Mouse (Mus musculus) hindbrain, embryonic 14.5 days (tissue): ENCODE data around the gene Syt14. TPM values are rescaled to one million over a fixed set of nuclear protein-coding genes. Genes with fewer than 3 reads are reported as not detected.
A peak's percentile ranks its signal among the peaks of the same experiment; 100 is the strongest.

Experiments used
- ATAC-seq: fragments of 200-750 bp; cut with Nextera tagmentation; 2 replicates; pipeline ENCODE4 v1.8.0; 2017; ENCODE audit warnings: moderate number of reproducible peaks, mild to moderate bottlenecking, moderate TSS enrichment, moderate library complexity; ENCODE audit not compliant: low FRiP score
- DNase-seq: peaks from one replicate; pipeline ENCODE4 v3.0.0-alpha.2; 2015; ENCODE audit warnings: low spot score
- H3K27ac ChIP-seq: fragments of 300-500 bp; sonication (generic); 2 replicates; pipeline ENCODE4 v1.5.1; 2014; ENCODE audit warnings: mild to moderate bottlenecking, moderate library complexity
- H3K27me3 ChIP-seq: fragments of 300-500 bp; sonication (generic); 2 replicates; pipeline ENCODE4 v1.6.1; 2014; ENCODE audit warnings: mild to moderate bottlenecking, low read length, mixed read lengths; ENCODE audit not compliant: control insufficient read depth, insufficient read depth
- H3K36me3 ChIP-seq: fragments of 300-500 bp; sonication (generic); replicated peaks from 2 replicates; pipeline ENCODE4 v1.6.1; 2014; ENCODE audit not compliant: control insufficient read depth, insufficient read depth
- H3K4me1 ChIP-seq: fragments of 300-500 bp; sonication (generic); replicated peaks from 2 replicates; pipeline ENCODE4 v1.6.1; 2014; ENCODE audit warnings: antibody characterized with exemption, low read length, mixed read lengths; ENCODE audit not compliant: control insufficient read depth, insufficient read depth
- H3K4me2 ChIP-seq: fragments of 300-500 bp; sonication (generic); replicated peaks from 2 replicates; pipeline ENCODE4 v1.6.1; 2014; ENCODE audit warnings: mild to moderate bottlenecking, moderate library complexity
- H3K4me3 ChIP-seq: fragments of 300-500 bp; sonication (generic); replicated peaks from 2 replicates; pipeline ENCODE4 v1.5.1; 2014; ENCODE audit warnings: mild to moderate bottlenecking, low read length
- H3K9ac ChIP-seq: fragments of 300-500 bp; sonication (generic); 2 replicates; pipeline ENCODE4 v1.6.1; 2014
- H3K9me3 ChIP-seq: fragments of 300-500 bp; sonication (generic); 2 replicates; pipeline ENCODE4 v1.6.1; 2016; ENCODE audit warnings: low read length; ENCODE audit not compliant: control insufficient read depth
- WGBS: fragments of 180-500 bp; shearing (Covaris S2); extraction: QIAGEN DNeasy Blood & Tissue Kit; methylation state at CpG from one replicate; pipeline ENCODE4 v1.1.7; 2014; 5-methylcytosine and 5-hydroxymethylcytosine counted together
- polyA plus RNA-seq: library from polyadenylated mRNA; unstranded; fragments of >200 nt; fragmentation: Nextera tagmentation; extraction: Ambion mirVana; gene quantifications from 2 replicates; pipeline ENCODE4 v1.2.1, GENCODE M21; 2014

Gene Syt14
- polyA plus RNA-seq, 1 experiment from 2014 or later, result 9.1 TPM

DNA sequence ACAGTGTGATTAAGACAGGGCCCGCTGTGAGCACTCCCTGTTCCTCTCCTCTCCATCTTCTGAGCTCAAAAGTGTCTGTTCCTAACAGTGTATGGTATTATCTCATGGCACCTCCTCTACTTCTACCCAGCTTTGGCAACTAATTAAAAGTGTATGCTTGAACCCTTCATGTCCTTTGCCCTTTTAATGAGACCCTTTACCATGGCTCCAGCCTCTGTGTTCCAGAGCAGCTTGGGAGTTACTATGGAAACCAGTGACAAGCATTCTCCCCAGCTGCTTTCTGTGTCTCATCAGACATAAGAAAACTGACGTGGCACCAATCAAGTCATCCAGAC is 87.8 kb downstream of the Syt14 start:
- H3K4me2 ChIP-seq, result no peak overlapping the region
- peak; percentile 55 for DNase-seq
- H3K27ac ChIP-seq, result peak overlapping the region; percentile 27; the same call in 1 of the 2 replicates
- no peak overlapping the region for H3K4me3 ChIP-seq
- no peaks in the 10 kb centered on the region for H3K27me3 ChIP-seq
- no peak for ATAC-seq
- no peak overlapping the region for H3K9ac ChIP-seq
- no peaks in the 10 kb centered on the region for H3K9me3 ChIP-seq
- 11% methylated on average over 2 of the region's 2 CpGs for WGBS
- H3K36me3 ChIP-seq, result no peaks in the 10 kb centered on the region
- H3K4me1 ChIP-seq, result peaks cover 7% of the 10 kb centered on the region

DNA sequence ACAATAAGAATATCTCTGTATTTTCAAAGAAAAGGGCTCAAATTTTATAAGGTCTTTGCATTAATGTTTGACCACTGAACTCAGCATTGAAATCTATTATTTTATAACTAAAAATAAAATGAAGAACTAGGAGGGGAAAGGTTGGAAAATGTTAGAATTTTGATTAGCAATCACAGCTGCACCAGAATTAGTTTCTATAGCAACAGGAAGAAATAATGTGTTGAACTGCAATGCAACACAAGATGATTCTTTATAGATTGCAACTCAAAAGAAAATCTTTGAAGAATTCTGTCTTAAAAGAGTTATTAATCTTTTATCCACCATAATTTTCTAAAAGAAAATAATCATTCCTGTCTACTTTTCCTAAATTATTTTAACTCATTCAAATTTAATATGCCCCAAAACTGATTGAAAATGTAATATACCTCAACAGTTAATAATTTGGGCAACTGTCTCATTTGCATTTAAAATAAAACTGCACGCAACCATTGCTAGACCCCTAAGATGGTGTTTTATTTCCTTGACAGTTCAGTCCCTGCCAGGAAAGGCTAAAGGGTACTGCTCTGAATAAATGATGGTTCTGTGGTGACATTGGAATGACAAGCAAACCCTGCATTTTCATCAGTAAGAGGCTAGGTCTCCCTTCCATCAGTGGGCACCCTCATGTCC is 88.3 kb downstream of the Syt14 start:
- no peaks in the 10 kb centered on the region for H3K9me3 ChIP-seq
- no peaks in the 10 kb centered on the region for H3K27me3 ChIP-seq
- no peaks in the 10 kb centered on the region for H3K36me3 ChIP-seq
- peak; percentile 46 for DNase-seq
- no peak overlapping the region for H3K4me2 ChIP-seq
- H3K4me3 ChIP-seq, result no peak overlapping the region
- H3K4me1 ChIP-seq, result peaks cover 7% of the 10 kb centered on the region
- H3K27ac ChIP-seq, result peak overlapping the region; percentile 27; the same call in 1 of the 2 replicates
- no peak for ATAC-seq
- WGBS, result 25% methylated on average over 1 of the region's 1 CpGs
- H3K9ac ChIP-seq, result no peak overlapping the region

DNA sequence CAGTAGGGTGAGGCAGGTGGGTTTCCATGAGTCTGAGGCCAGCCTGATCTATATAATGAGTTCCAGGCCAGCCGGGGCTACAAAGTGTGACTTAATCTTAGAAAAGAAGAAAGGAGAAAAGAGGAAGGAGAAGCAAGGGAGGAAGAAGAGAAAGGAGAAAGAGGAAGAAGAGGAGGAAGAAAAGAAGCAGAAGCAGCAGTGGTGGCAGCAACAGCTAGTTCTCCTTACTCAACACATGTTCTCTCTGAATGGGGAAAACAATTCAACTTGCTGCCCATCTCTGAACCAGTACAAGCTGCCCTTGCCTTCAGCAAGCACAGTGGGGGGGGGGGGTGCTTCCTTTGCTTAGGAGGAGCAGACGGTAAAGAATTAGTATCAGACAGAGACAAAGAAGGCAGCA is 96.5 kb downstream of the Syt14 start:
- DNase-seq (no peak), ATAC-seq (no peak)
- Histone ChIP-seq H3K4me3 (no peak overlapping the region), H3K4me2 (no peak overlapping the region), H3K9ac (no peak overlapping the region), H3K4me1 (no peaks in the 10 kb centered on the region), H3K9me3 (no peaks in the 10 kb centered on the region), H3K36me3 (0 out of 2 replicates have a peak, but pooled peaks cover 3% of the 10 kb centered on the region), H3K27me3 (no peaks in the 10 kb centered on the region), H3K27ac (no peak overlapping the region)
- 63% methylated on average over 2 of the region's 2 CpGs for WGBS

DNA sequence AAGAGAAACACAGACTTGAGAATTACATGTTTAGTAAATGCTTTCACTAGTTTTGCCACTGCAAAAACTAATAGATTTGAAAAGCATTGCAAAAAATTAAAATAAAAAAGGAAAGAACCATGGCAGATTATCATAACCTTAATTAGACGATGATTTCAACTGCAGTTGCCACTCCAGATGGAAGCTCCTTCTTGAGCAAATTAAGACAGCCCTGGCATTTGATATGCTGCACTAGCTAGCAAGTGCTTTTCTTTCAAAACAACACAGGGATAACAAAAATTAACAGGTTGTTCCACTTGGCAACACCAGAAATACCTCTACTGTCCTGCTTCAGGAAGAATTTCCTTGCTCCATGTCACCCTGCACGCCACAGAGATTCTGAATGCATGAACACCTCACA is 97.6 kb downstream of the Syt14 start:
- Histone ChIP-seq H3K4me1 (no peaks in the 10 kb centered on the region), H3K36me3 (0 out of 2 replicates have a peak, but pooled peaks cover 3% of the 10 kb centered on the region), H3K4me3 (no peak overlapping the region), H3K27ac (no peak overlapping the region), H3K4me2 (no peak overlapping the region), H3K27me3 (no peaks in the 10 kb centered on the region), H3K9ac (no peak overlapping the region), H3K9me3 (no peaks in the 10 kb centered on the region)
- ATAC-seq, result no peak
- 90% methylated on average over 2 of the region's 2 CpGs for WGBS
- DNase-seq, result no peak

DNA sequence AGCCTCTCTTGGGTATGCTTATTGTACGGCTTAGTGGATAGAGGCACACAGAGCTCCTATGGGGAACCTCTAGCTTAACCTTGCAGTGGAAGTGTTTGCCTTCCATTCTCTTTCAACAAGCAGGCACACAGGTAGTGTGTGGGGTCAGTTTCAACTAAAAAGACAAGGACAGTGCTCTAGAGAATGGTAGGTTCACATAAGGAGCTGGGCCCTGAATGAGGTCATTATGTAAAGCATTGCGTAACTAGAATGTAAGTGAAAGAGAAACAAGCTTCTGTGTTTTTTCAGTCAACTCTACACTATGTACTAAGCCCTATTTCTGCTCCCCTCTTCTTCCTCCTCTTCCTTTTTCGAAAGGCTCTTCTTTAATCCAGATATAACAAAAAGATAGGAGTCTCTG is 103.8 kb downstream of the Syt14 start:
- ATAC-seq (no peak), DNase-seq (no peak)
- no peaks in the 10 kb centered on the region for H3K27me3 ChIP-seq
- no peak overlapping the region for H3K9ac ChIP-seq
- H3K4me3 ChIP-seq, result no peak overlapping the region
- H3K27ac ChIP-seq, result no peak overlapping the region
- no peak overlapping the region for H3K4me2 ChIP-seq
- no peaks in the 10 kb centered on the region for H3K4me1 ChIP-seq
- peaks cover 21% of the 10 kb centered on the region for H3K36me3 ChIP-seq
- no peaks in the 10 kb centered on the region for H3K9me3 ChIP-seq
- WGBS, result 94% methylated on average over 3 of the region's 3 CpGs

DNA sequence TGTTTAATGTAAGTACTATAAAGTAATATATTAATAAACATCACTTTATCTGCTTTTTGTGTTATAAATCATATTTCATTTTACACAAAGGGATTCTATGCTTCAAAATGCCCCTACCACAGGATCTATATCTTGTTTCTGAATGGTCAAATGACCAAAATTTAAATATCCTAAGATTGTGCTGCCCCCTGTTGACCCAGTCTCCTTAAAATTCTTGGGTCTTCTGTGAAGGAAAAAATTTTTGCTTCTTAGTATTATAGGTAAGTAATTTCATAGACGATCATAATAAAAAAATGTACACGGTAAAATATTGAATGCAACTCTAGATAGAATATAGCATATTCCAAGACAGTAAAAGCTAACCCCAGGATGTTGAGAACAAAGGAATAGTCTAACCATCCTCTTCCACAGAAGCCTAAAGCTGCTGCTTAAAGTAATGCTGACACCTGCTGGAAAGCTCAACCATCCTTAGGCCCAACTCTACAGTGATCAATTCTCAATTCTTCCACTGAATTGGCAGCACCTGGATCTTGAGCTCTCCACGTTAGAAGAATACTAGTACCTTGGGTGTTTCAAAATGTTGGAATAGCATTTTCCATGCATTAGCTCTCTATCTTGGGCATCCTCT is 123.4 kb downstream of the Syt14 start:
- ATAC-seq, result no peak
- no peak overlapping the region for H3K9ac ChIP-seq
- peak; percentile 60 for DNase-seq
- WGBS, result 75% methylated on average over 3 of the region's 3 CpGs
- H3K4me3 ChIP-seq, result no peak overlapping the region
- H3K4me1 ChIP-seq, result no peaks in the 10 kb centered on the region
- H3K27ac ChIP-seq, result no peak overlapping the region
- H3K27me3 ChIP-seq, result no peaks in the 10 kb centered on the region
- H3K4me2 ChIP-seq, result no peak overlapping the region
- no peaks in the 10 kb centered on the region for H3K36me3 ChIP-seq
- H3K9me3 ChIP-seq, result no peaks in the 10 kb centered on the region

DNA sequence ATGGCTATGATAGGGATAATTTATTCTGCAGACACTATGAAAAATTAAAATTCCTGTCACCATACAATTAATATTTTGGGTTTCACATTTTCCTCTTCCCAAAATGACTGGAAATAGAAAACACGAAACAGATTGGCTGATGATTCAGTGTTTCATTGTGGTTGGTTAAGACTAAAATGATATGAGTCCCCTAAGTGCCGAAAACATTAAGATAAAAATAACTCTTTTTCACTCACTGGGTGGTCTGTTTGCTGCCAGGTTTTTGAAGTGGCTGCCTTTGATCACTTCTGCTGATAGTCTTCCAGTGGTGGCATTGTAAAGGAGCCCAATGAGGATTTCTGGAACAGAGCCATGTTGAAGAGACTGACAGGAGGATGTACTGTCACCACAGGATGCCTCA is 134.1 kb downstream of the Syt14 start:
- 84% methylated on average over 2 of the region's 2 CpGs for WGBS
- H3K27ac ChIP-seq, result no peak overlapping the region
- ATAC-seq (no peak), DNase-seq (no peak)
- no peak overlapping the region for H3K4me3 ChIP-seq
- H3K9me3 ChIP-seq, result no peaks in the 10 kb centered on the region
- no peak overlapping the region for H3K4me2 ChIP-seq
- no peak overlapping the region for H3K9ac ChIP-seq
- peaks cover 14% of the 10 kb centered on the region for H3K36me3 ChIP-seq
- H3K4me1 ChIP-seq, result no peaks in the 10 kb centered on the region
- H3K27me3 ChIP-seq, result no peaks in the 10 kb centered on the region

DNA sequence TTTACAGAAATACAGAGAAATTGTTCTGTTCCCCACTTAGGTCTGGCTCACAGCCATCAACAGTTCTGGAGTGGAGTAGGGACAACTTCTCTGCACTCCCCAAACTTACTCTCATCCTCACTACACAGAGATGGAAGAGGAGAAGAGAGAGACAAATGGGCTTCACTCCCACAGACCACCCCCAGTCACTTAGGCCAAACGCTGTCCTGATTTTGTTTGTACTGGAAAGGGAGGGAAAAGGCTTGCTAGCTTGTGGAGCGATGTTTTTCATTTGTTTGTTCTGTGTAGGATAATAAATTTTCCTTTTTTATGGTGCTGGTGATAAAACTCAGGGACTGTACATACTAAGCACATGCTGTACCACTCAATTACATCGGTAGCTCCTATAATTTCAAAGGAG is 134.7 kb downstream of the Syt14 start:
- H3K27ac ChIP-seq, result no peak overlapping the region
- ATAC-seq (no peak), DNase-seq (no peak)
- no peaks in the 10 kb centered on the region for H3K4me1 ChIP-seq
- peaks cover 20% of the 10 kb centered on the region for H3K36me3 ChIP-seq
- H3K9ac ChIP-seq, result no peak overlapping the region
- H3K4me2 ChIP-seq, result no peak overlapping the region
- no peaks in the 10 kb centered on the region for H3K27me3 ChIP-seq
- no peaks in the 10 kb centered on the region for H3K9me3 ChIP-seq
- H3K4me3 ChIP-seq, result no peak overlapping the region
- 82% methylated on average over 3 of the region's 3 CpGs for WGBS

DNA sequence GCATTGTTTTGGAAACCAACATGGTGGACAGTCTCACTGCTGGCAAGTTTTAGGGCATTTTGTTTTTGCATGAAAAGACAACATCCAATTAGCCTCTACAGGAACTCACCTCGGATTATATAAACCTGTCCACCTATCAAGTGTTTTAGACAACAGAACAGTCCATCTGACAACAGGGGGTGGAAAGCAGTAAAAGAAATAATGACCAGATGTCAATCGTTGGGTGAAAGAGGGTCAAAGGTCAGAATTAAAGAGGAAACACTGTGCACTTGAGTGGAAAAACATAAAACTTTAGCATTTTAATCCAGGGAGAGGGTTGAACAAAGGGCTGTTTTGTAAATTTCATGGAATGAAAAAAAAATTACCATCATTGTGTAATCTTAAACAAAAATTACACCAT is 136.8 kb downstream of the Syt14 start:
- H3K4me3 ChIP-seq, result no peak overlapping the region
- H3K4me2 ChIP-seq, result no peak overlapping the region
- no peaks in the 10 kb centered on the region for H3K4me1 ChIP-seq
- H3K9ac ChIP-seq, result no peak overlapping the region
- DNase-seq (no peak), ATAC-seq (no peak)
- peaks cover 21% of the 10 kb centered on the region for H3K36me3 ChIP-seq
- WGBS, result 22% methylated on average over 2 of the region's 2 CpGs
- no peaks in the 10 kb centered on the region for H3K9me3 ChIP-seq
- H3K27ac ChIP-seq, result no peak overlapping the region
- H3K27me3 ChIP-seq, result no peaks in the 10 kb centered on the region
